Mouse (Mus musculus) embryonic facial prominence, embryonic 13.5 days (tissue): ENCODE results near the gene Zfp511. TPM values are rescaled to one million over a fixed set of nuclear protein-coding genes. Genes with fewer than 3 reads are reported as not detected.

Source experiments
- ATAC-seq: fragments of 200-750 bp; cut with Nextera tagmentation; 2 replicates; pipeline ENCODE4 v1.8.0; 2017; ENCODE audit warnings: low read depth; ENCODE audit not compliant: insufficient number of reproducible peaks, insufficient read depth, low FRiP score, low TSS enrichment
- H3K27ac ChIP-seq: fragments of 300-500 bp; sonication (generic); 2 replicates; pipeline ENCODE4 v1.5.1; 2015; ENCODE audit warnings: moderate library complexity, mild to moderate bottlenecking, inconsistent platforms
- H3K27me3 ChIP-seq: fragments of 300-500 bp; sonication (generic); 2 replicates; pipeline ENCODE4 v1.6.1; 2015; ENCODE audit warnings: mild to moderate bottlenecking, inconsistent platforms
- H3K36me3 ChIP-seq: fragments of 300-500 bp; sonication (generic); 2 replicates; pipeline ENCODE4 v1.6.1; 2015; ENCODE audit warnings: mild to moderate bottlenecking, inconsistent platforms
- H3K4me1 ChIP-seq: fragments of 300-500 bp; sonication (generic); 2 replicates; pipeline ENCODE4 v1.6.1; 2015; ENCODE audit warnings: inconsistent platforms
- H3K4me2 ChIP-seq: fragments of 300-500 bp; sonication (generic); 2 replicates; pipeline ENCODE4 v1.6.1; 2015; ENCODE audit warnings: moderate library complexity, mild to moderate bottlenecking, inconsistent platforms
- H3K4me3 ChIP-seq: fragments of 300-500 bp; sonication (generic); 2 replicates; pipeline ENCODE4 v1.5.1; 2015; ENCODE audit warnings: mild to moderate bottlenecking, inconsistent platforms
- H3K9ac ChIP-seq: fragments of 300-500 bp; sonication (generic); 2 replicates; pipeline ENCODE4 v1.6.1; 2015; ENCODE audit warnings: mild to moderate bottlenecking, inconsistent platforms
- H3K9me3 ChIP-seq: fragments of 300-500 bp; sonication (generic); 2 replicates; pipeline ENCODE4 v1.6.1; 2016; ENCODE audit warnings: inconsistent platforms
- WGBS: fragments of 180-500 bp; shearing (Covaris S2); methylation state at CpG from one replicate; pipeline ENCODE4 v1.1.7; 2015; ENCODE audit warnings: mixed read lengths; 5-methylcytosine and 5-hydroxymethylcytosine counted together
- polyA plus RNA-seq: library from polyadenylated mRNA; unstranded; fragments of >200 nt; fragmentation: Nextera tagmentation; extraction: Ambion mirVana; gene quantifications from 2 replicates; pipeline ENCODE4 v1.2.1, GENCODE M21; 2015

Zfp511 gene
- polyA plus RNA-seq, 1 experiment from 2014 or later: 42.4 TPM

- Histone ChIP-seq H3K27ac (no peak overlapping the region), H3K4me1 (no peaks in the 10 kb centered on the region), H3K9me3 (no peaks in the 10 kb centered on the region), H3K36me3 (peaks cover 74% of the 10 kb centered on the region), H3K4me2 (no peak overlapping the region), H3K4me3 (no peak overlapping the region), H3K9ac (no peak overlapping the region), H3K27me3 (no peaks in the 10 kb centered on the region)
- WGBS: 94% methylated on average over 9 of the region's 9 CpGs
- ATAC-seq: no peak
These were observed 29.2 kb upstream of the Zfp511 start for GRCm38 (mm10) chr7:140006861-140007611.

- no peaks in the 10 kb centered on the region for H3K9me3 ChIP-seq
- no peak overlapping the region for H3K4me2 ChIP-seq
- no peaks in the 10 kb centered on the region for H3K4me1 ChIP-seq
- peaks cover 68% of the 10 kb centered on the region for H3K36me3 ChIP-seq
- no peak overlapping the region for H3K4me3 ChIP-seq
- H3K9ac ChIP-seq: no peak overlapping the region
- no peak for ATAC-seq
- 95% methylated on average over 9 of the region's 9 CpGs for WGBS
- H3K27ac ChIP-seq: no peak overlapping the region
- H3K27me3 ChIP-seq: no peaks in the 10 kb centered on the region
These were observed 28.4 kb upstream of the Zfp511 start for GRCm38 (mm10) chr7:140007781-140008180.

GRCm38 (mm10) chr7:140011336-140011735 is 24.9 kb upstream of the Zfp511 start:
- WGBS: 97% methylated on average over 17 of the region's 17 CpGs
- Histone ChIP-seq H3K4me1 (no peaks in the 10 kb centered on the region), H3K27ac (no peak overlapping the region), H3K4me3 (no peak overlapping the region), H3K4me2 (no peak overlapping the region), H3K27me3 (no peaks in the 10 kb centered on the region), H3K36me3 (peaks cover 42% of the 10 kb centered on the region), H3K9ac (no peak overlapping the region), H3K9me3 (no peaks in the 10 kb centered on the region)
- ATAC-seq: no peak

- Histone ChIP-seq H3K4me2 (no peak overlapping the region), H3K9me3 (no peaks in the 10 kb centered on the region), H3K9ac (no peak overlapping the region), H3K36me3 (peaks cover 60% of the 10 kb centered on the region), H3K27me3 (no peaks in the 10 kb centered on the region), H3K4me3 (no peak overlapping the region), H3K4me1 (peaks cover 12% of the 10 kb centered on the region), H3K27ac (no peak overlapping the region)
- 93% methylated on average over 12 of the region's 12 CpGs for WGBS
- ATAC-seq: no peak
These were observed 4.4 kb upstream of the Zfp511 start for GRCm38 (mm10) chr7:140031771-140032170.

DNA sequence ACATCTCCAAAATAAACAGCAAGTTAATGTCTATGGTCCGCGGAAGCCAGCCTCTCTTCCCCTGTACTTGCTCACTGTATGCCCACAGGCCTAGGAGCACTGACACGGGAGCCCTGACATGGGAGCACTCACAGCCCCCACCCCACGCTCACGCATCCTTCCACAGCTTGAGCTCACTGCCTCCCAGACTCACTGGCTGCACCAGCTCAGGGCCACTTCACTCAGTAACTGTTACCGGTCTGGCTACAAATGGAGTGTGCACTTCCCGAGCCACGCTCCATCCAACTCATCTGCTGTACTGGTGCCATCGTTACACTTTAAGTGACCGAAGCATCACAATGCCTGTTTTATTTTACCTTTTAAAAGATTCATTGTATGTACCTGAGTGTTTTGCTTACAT is 3.8 kb upstream of the Zfp511 start:
- Histone ChIP-seq H3K27ac (no peak overlapping the region), H3K4me1 (peaks cover 18% of the 10 kb centered on the region), H3K4me2 (no peak overlapping the region), H3K36me3 (peaks cover 60% of the 10 kb centered on the region), H3K9me3 (no peaks in the 10 kb centered on the region), H3K9ac (no peak overlapping the region), H3K27me3 (no peaks in the 10 kb centered on the region), H3K4me3 (no peak overlapping the region)
- no peak for ATAC-seq
- 97% methylated on average over 10 of the region's 10 CpGs for WGBS

GRCm38 (mm10) chr7:140033386-140033785 is 2.8 kb upstream of the Zfp511 start:
- no peak for ATAC-seq

DNA sequence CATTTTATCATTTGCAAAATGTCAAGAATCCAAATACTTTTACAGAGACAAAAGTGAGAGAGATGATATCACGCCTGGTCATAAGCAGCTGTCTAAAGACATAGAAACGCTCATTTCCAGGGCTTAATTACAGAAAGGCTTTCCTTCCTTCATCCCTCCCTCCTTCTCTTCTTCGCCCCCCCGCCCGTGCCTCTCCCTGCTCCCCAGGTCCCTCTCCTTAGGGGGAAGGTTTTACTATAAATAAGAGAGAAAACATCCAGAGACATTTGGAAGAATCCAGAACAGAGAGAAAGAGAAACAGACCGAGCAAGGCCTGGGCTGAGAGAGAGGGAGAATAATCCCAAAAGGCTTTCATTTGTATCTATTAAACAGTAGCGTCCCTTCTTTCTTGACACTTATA is 735 bp upstream of the Zfp511 start:
- Histone ChIP-seq H3K9me3 (no peaks in the 10 kb centered on the region), H3K4me1 (peaks cover 21% of the 10 kb centered on the region), H3K27ac (peak overlapping the region; percentile 91; the same call in 1 of the 2 replicates), H3K4me3 (peak overlapping the region; percentile 91), H3K4me2 (peak overlapping the region; percentile 79), H3K9ac (peak overlapping the region; percentile 91), H3K27me3 (no peaks in the 10 kb centered on the region), H3K36me3 (peaks cover 51% of the 10 kb centered on the region)
- 17% methylated on average over 7 of the region's 7 CpGs for WGBS
- no peak for ATAC-seq

More at GRCm38 (mm10) chr7:140033386-140033785, 2.8 kb upstream of the Zfp511 start:
- peaks cover 54% of the 10 kb centered on the region for H3K36me3 ChIP-seq
- H3K27me3 ChIP-seq: no peaks in the 10 kb centered on the region
- no peak overlapping the region for H3K4me2 ChIP-seq
- no peaks in the 10 kb centered on the region for H3K9me3 ChIP-seq
- H3K9ac ChIP-seq: no peak overlapping the region
- 96% methylated on average over 9 of the region's 9 CpGs for WGBS
- H3K27ac ChIP-seq: no peak overlapping the region
- H3K4me1 ChIP-seq: peaks cover 21% of the 10 kb centered on the region
- no peak overlapping the region for H3K4me3 ChIP-seq

DNA sequence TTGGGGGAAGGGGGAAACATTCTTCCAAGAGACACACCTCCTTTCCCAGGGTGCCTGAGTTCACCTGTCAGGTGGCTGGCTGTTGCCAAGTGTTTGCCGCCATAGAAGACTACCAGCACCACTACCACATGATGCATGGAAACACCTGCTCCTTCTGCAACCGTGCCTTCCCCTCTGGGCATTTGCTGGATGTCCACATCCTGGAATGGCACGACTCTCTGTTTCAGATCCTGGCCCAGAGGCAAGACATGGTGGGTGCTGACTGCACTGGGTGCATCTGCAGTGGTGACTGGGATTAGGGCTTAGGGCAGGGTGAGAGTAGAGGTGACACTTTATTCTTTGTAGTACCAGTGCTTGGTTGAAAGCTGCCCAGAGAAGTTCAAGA is 972 bp downstream of the Zfp511 start:
- H3K27ac ChIP-seq: no peak overlapping the region
- WGBS: 41% methylated on average over 3 of the region's 3 CpGs

DNA sequence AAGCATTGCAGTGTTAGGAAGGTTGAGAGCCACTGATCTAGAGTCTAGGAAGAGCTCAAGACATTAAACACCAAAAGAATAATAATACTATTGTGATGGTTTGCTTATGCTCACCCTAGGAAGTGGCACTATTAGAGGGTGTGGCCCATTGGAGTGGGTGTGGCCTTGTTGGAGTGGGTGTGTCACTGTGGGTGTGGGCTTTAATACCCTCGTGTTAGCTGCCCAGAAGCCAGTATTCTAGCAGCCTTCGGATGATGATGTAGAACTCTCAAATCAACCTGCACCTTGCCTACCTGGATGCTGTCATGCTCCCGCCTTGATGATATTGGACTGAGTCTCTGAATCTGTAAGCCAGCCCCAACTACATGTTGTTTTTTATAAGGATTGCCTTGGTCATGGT is 6.5 kb downstream of the Zfp511 start:
- Histone ChIP-seq H3K9me3 (no peaks in the 10 kb centered on the region), H3K9ac (no peak overlapping the region), H3K27ac (no peak overlapping the region), H3K4me3 (no peak overlapping the region), H3K36me3 (peaks cover 25% of the 10 kb centered on the region), H3K4me2 (no peak overlapping the region), H3K4me1 (peaks cover 3% of the 10 kb centered on the region), H3K27me3 (peaks cover 38% of the 10 kb centered on the region)
- ATAC-seq: no peak
- 65% methylated on average over 3 of the region's 3 CpGs for WGBS

More for the DNA sequence above, 972 bp downstream of the Zfp511 start:
- Histone ChIP-seq H3K36me3 (peaks cover 44% of the 10 kb centered on the region), H3K27me3 (no peaks in the 10 kb centered on the region), H3K4me2 (peak overlapping the region; percentile 79), H3K4me1 (peaks cover 21% of the 10 kb centered on the region), H3K4me3 (peak overlapping the region; percentile 91), H3K9me3 (no peaks in the 10 kb centered on the region), H3K9ac (peak overlapping the region; percentile 91)
- no peak for ATAC-seq

DNA sequence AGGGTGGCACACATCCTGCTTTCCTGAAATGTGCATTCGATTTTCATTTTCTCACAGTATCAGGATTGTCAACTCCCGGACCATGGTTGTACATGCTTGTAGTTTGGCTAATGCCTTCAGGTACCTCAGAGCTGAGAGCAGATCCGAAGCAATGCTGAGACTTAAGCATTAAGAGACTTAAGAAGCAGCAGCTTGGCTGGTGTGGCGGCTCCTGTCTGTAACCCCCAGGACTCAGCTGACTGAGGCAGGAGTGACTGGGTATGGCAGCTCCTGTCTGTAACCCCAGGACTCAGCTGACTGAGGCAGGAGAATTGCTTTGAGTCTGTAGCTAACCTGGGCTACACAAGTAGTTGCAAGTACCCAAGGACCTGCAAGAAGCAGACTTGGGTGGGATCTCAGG is 9.4 kb downstream of the Zfp511 start:
- no peak for ATAC-seq
- WGBS: 79% methylated on average over 4 of the region's 4 CpGs

GRCm38 (mm10) chr7:140047811-140048311 is 11.7 kb downstream of the Zfp511 start:
- ATAC-seq: no peak
- WGBS: under 1% methylated on average over 33 of the region's 33 CpGs
- Histone ChIP-seq H3K27ac (no peak overlapping the region), H3K36me3 (no peaks in the 10 kb centered on the region), H3K4me2 (peak overlapping the region; percentile 71), H3K9me3 (no peaks in the 10 kb centered on the region), H3K27me3 (peaks cover 90% of the 10 kb centered on the region), H3K4me3 (peak overlapping the region; percentile 43), H3K4me1 (peaks cover 23% of the 10 kb centered on the region), H3K9ac (peak overlapping the region; percentile 59; the same call in 1 of the 2 replicates)

More for the DNA sequence above, 9.4 kb downstream of the Zfp511 start:
- Histone ChIP-seq H3K36me3 (peaks cover 8% of the 10 kb centered on the region), H3K9me3 (no peaks in the 10 kb centered on the region), H3K4me1 (peaks cover 23% of the 10 kb centered on the region), H3K27ac (no peak overlapping the region), H3K4me3 (no peak overlapping the region), H3K27me3 (peaks cover 67% of the 10 kb centered on the region), H3K9ac (no peak overlapping the region), H3K4me2 (no peak overlapping the region)
